Mouse (Mus musculus): ENCODE results near the gene Sgms2.

Sgms2 gene

GRCm38 (mm10) chr3:131491361-131491925 lies at the start of gene Sgms2:
TSS of gene Sgms2 (minus strand) at chr3:131491411.
- no peak for DNase-seq (ENCODE audit: low spot score in 2 of 2)

- DNase-seq (ENCODE audit: low spot score in 2 of 2) = no peak
Measured at GRCm38 (mm10) chr3:131525229-131525628, 34.0 kb upstream of the Sgms2 start.

- DNase-seq (ENCODE audit: low spot score in 2 of 2) = peak; percentile 42 to 49
Measured at GRCm38 (mm10) chr3:131524779-131525178, 33.6 kb upstream of the Sgms2 start.

GRCm38 (mm10) chr3:131524210-131524609 lies 33.0 kb upstream of the Sgms2 start:
- DNase-seq (ENCODE audit: low spot score in 2 of 2) = no peak

GRCm38 (mm10) chr3:131523749-131524148 lies 32.5 kb upstream of the Sgms2 start:
- DNase-seq (ENCODE audit: low spot score in 2 of 2) = no peak

GRCm38 (mm10) chr3:131522243-131522642 lies 31.0 kb upstream of the Sgms2 start:
- no peak for DNase-seq (ENCODE audit: low spot score in 2 of 2)

GRCm38 (mm10) chr3:131521206-131521605 lies 30.0 kb upstream of the Sgms2 start:
- no peak for DNase-seq (ENCODE audit: low spot score in 2 of 2)

GRCm38 (mm10) chr3:131517756-131518155 lies 26.5 kb upstream of the Sgms2 start:
- no peak for DNase-seq (ENCODE audit: low spot score in 2 of 2)

GRCm38 (mm10) chr3:131516332-131516999 lies 25.3 kb upstream of the Sgms2 start:
- DNase-seq (ENCODE audit: low spot score in 2 of 2) = no peak

GRCm38 (mm10) chr3:131511616-131512015 lies 20.4 kb upstream of the Sgms2 start:
- no peak for DNase-seq (ENCODE audit: low spot score in 2 of 2)

GRCm38 (mm10) chr3:131508024-131508423 lies 16.8 kb upstream of the Sgms2 start:
- DNase-seq (ENCODE audit: low spot score in 2 of 2) = no peak

- no peak for DNase-seq (ENCODE audit: low spot score in 2 of 2)
Measured at GRCm38 (mm10) chr3:131504595-131505223, 13.5 kb upstream of the Sgms2 start.

- no peak for DNase-seq (ENCODE audit: low spot score in 2 of 2)
Measured at GRCm38 (mm10) chr3:131501677-131502370, 10.6 kb upstream of the Sgms2 start.

- DNase-seq (ENCODE audit: low spot score in 2 of 2) = no peak
Measured at GRCm38 (mm10) chr3:131499651-131500050, 8.4 kb upstream of the Sgms2 start.

- DNase-seq (ENCODE audit: low spot score in 2 of 2) = no peak
Measured at GRCm38 (mm10) chr3:131496506-131497122, 5.4 kb upstream of the Sgms2 start.

GRCm38 (mm10) chr3:131495076-131495475 lies 3.9 kb upstream of the Sgms2 start:
- no peak for DNase-seq (ENCODE audit: low spot score in 2 of 2)

- DNase-seq (ENCODE audit: low spot score in 2 of 2) = no peak
Measured at GRCm38 (mm10) chr3:131493194-131493593, 2.0 kb upstream of the Sgms2 start.

- no peak for DNase-seq (ENCODE audit: low spot score in 2 of 2)
Measured at GRCm38 (mm10) chr3:131491980-131492379, 769 bp upstream of the Sgms2 start.

GRCm38 (mm10) chr3:131490143-131490908 lies 885 bp downstream of the Sgms2 start:
- DNase-seq (ENCODE audit: low spot score in 2 of 2) = peak; percentile 39 to 40

GRCm38 (mm10) chr3:131489657-131490142 lies 1.5 kb downstream of the Sgms2 start:
- peak in 1 of 2 experiments; percentile 7 for DNase-seq (ENCODE audit: low spot score in 2 of 2)

GRCm38 (mm10) chr3:131488969-131489368 lies 2.2 kb downstream of the Sgms2 start:
- DNase-seq (ENCODE audit: low spot score in 2 of 2) = no peak

All from right cerebral cortex, adult 2 months (tissue).